Mouse (Mus musculus) liver, embryonic 13.5 days (tissue): Measurements from ENCODE around the gene Btbd9. TPM values are rescaled to one million over a fixed set of nuclear protein-coding genes. Genes with fewer than 3 reads are reported as not detected.
A peak's percentile ranks its signal among the peaks of the same experiment; 100 is the strongest.
"Not testable (repeated sequence)": the region's sequence is repeated elsewhere in the genome, so short reads cannot be mapped to it uniquely, and the experiment has no call there.

ENCODE experiments used
- ATAC-seq: fragments of 200-750 bp; cut with Nextera tagmentation; 2 replicates; pipeline ENCODE4 v1.8.0; 2017; ENCODE audit warnings: low read depth, mild to moderate bottlenecking, moderate number of reproducible peaks, moderate library complexity
- DNase-seq: peaks from one replicate; pipeline ENCODE4 v3.0.0; 2022
- H3K27ac ChIP-seq: fragments of 300-500 bp; sonication (generic); 2 replicates; pipeline ENCODE4 v1.5.1; 2015; ENCODE audit warnings: moderate library complexity, mild to moderate bottlenecking, inconsistent platforms
- H3K27me3 ChIP-seq: fragments of 300-500 bp; sonication (generic); 2 replicates; pipeline ENCODE4 v1.6.1; 2015; ENCODE audit warnings: mild to moderate bottlenecking, inconsistent platforms
- H3K36me3 ChIP-seq: fragments of 300-500 bp; sonication (generic); 2 replicates; pipeline ENCODE4 v1.6.1; 2015; ENCODE audit warnings: mild to moderate bottlenecking, inconsistent platforms
- H3K4me1 ChIP-seq: fragments of 300-500 bp; sonication (generic); replicated peaks from 2 replicates; pipeline ENCODE4 v1.6.1; 2015; ENCODE audit warnings: inconsistent platforms
- H3K4me2 ChIP-seq: fragments of 300-500 bp; sonication (generic); 2 replicates; pipeline ENCODE4 v1.6.1; 2015; ENCODE audit warnings: inconsistent platforms, mild to moderate bottlenecking, moderate library complexity
- H3K4me3 ChIP-seq: fragments of 300-500 bp; sonication (generic); replicated peaks from 2 replicates; pipeline ENCODE4 v1.5.1; 2015; ENCODE audit warnings: mild to moderate bottlenecking, inconsistent platforms
- H3K9ac ChIP-seq: fragments of 300-500 bp; sonication (generic); 2 replicates; pipeline ENCODE4 v1.6.1; 2015; ENCODE audit warnings: mild to moderate bottlenecking, inconsistent platforms
- H3K9me3 ChIP-seq: fragments of 300-500 bp; sonication (generic); replicated peaks from 2 replicates; pipeline ENCODE4 v1.6.1; 2016; ENCODE audit warnings: inconsistent platforms
- WGBS: fragments of 180-500 bp; shearing (Covaris S2); methylation state at CpG from one replicate; pipeline ENCODE4 v1.1.7; 2015; ENCODE audit not compliant: insufficient replicate concordance; 5-methylcytosine and 5-hydroxymethylcytosine counted together
- polyA plus RNA-seq: library from polyadenylated mRNA; unstranded; fragments of >200 nt; fragmentation: Nextera tagmentation; extraction: Ambion mirVana; gene quantifications from 2 replicates; pipeline ENCODE4 v1.2.1, GENCODE M21; 2015

Gene Btbd9
- 14.5 and 15.2 TPM in 2 replicates for polyA plus RNA-seq

- DNase-seq: peak; percentile 84
- Histone ChIP-seq H3K36me3 (no peaks in the 10 kb centered on the region), H3K4me1 (peaks cover 29% of the 10 kb centered on the region), H3K4me3 (peak within 1 kb of the TSS; percentile 78), H3K9ac (peak within 1 kb of the TSS; percentile 80), H3K27me3 (no peaks in the 10 kb centered on the region), H3K4me2 (peak within 1 kb of the TSS; percentile 86), H3K9me3 (no peaks in the 10 kb centered on the region), H3K27ac (peak within 1 kb of the TSS; percentile 73)
- peak; percentile 90 for ATAC-seq
- under 1% methylated on average over 78 of the region's 94 CpGs for WGBS
These were observed at the start of gene Btbd9 for GRCm38 (mm10) chr17:30575941-30576773. Btbd9 (minus strand) TSS chr17:30576488.

GRCm38 (mm10) chr17:30624132-30624531, 47.8 kb upstream of the Btbd9 start, which contains the start of gene Dnah8:
Dnah8 (plus strand) TSS chr17:30624354.
- DNase-seq, H3K27ac ChIP-seq, H3K9me3 ChIP-seq, H3K27me3 ChIP-seq, H3K4me3 ChIP-seq, H3K9ac ChIP-seq, H3K36me3 ChIP-seq, H3K4me1 ChIP-seq: not testable (repeated sequence)
- WGBS: no CpG with 5 or more reads among the region's 20 CpGs
- 0 out of 2 replicates have a peak within 1 kb of the TSS, but pooled peaks have one; percentile 28 for H3K4me2 ChIP-seq
- peak; percentile 73 for ATAC-seq

- no peak overlapping the region for H3K9ac ChIP-seq
- WGBS: 55% methylated on average over 3 of the region's 3 CpGs
These were observed 46.9 kb upstream of the Btbd9 start for GRCm38 (mm10) chr17:30623200-30623599.

GRCm38 (mm10) chr17:30621450-30621849, 45.2 kb upstream of the Btbd9 start:
- Histone ChIP-seq H3K27ac (no peak overlapping the region), H3K36me3 (no peaks in the 10 kb centered on the region), H3K9ac (no peak overlapping the region), H3K4me3 (no peak overlapping the region), H3K9me3 (no peaks in the 10 kb centered on the region), H3K4me1 (peaks cover 22% of the 10 kb centered on the region), H3K4me2 (no peak overlapping the region), H3K27me3 (no peaks in the 10 kb centered on the region)
- 61% methylated on average over 4 of the region's 4 CpGs for WGBS
- DNase-seq: no peak
- ATAC-seq: no peak

More at GRCm38 (mm10) chr17:30623200-30623599, 46.9 kb upstream of the Btbd9 start:
- H3K4me3 ChIP-seq: no peak overlapping the region
- ATAC-seq (no peak), DNase-seq (no peak)
- no peaks in the 10 kb centered on the region for H3K36me3 ChIP-seq
- no peak overlapping the region for H3K27ac ChIP-seq
- no peaks in the 10 kb centered on the region for H3K9me3 ChIP-seq
- H3K4me2 ChIP-seq: no peak overlapping the region
- H3K27me3 ChIP-seq: no peaks in the 10 kb centered on the region
- peaks cover 9% of the 10 kb centered on the region for H3K4me1 ChIP-seq

- H3K9me3 ChIP-seq: no peaks in the 10 kb centered on the region
- 38% methylated on average over 2 of the region's 2 CpGs for WGBS
- no peak overlapping the region for H3K27ac ChIP-seq
- DNase-seq (no peak), ATAC-seq (no peak)
- no peak overlapping the region for H3K4me2 ChIP-seq
- H3K27me3 ChIP-seq: no peaks in the 10 kb centered on the region
- H3K9ac ChIP-seq: no peak overlapping the region
- peaks cover 31% of the 10 kb centered on the region for H3K4me1 ChIP-seq
- no peaks in the 10 kb centered on the region for H3K36me3 ChIP-seq
- no peak overlapping the region for H3K4me3 ChIP-seq
These were observed 44.3 kb upstream of the Btbd9 start for GRCm38 (mm10) chr17:30620548-30620947.

- Histone ChIP-seq H3K4me1 (peaks cover 45% of the 10 kb centered on the region), H3K36me3 (no peaks in the 10 kb centered on the region), H3K9me3 (no peaks in the 10 kb centered on the region), H3K9ac (no peak overlapping the region), H3K27ac (no peak overlapping the region), H3K4me3 (no peak overlapping the region), H3K4me2 (no peak overlapping the region), H3K27me3 (no peaks in the 10 kb centered on the region)
- ATAC-seq (no peak), DNase-seq (no peak)
- 38% methylated on average over 2 of the region's 2 CpGs for WGBS
These were observed 42.9 kb upstream of the Btbd9 start for GRCm38 (mm10) chr17:30619153-30619552.

- H3K4me2 ChIP-seq: no peak overlapping the region
- no peaks in the 10 kb centered on the region for H3K27me3 ChIP-seq
- DNase-seq (no peak), ATAC-seq (no peak)
- 76% methylated on average over 3 of the region's 3 CpGs for WGBS
- no peaks in the 10 kb centered on the region for H3K36me3 ChIP-seq
- H3K4me1 ChIP-seq: peaks cover 53% of the 10 kb centered on the region
- H3K4me3 ChIP-seq: no peak overlapping the region
- no peak overlapping the region for H3K9ac ChIP-seq
- no peaks in the 10 kb centered on the region for H3K9me3 ChIP-seq
- no peak overlapping the region for H3K27ac ChIP-seq
These were observed 42.0 kb upstream of the Btbd9 start for GRCm38 (mm10) chr17:30618136-30618891.

GRCm38 (mm10) chr17:30616203-30616602, 39.9 kb upstream of the Btbd9 start:
- 51% methylated on average over 5 of the region's 5 CpGs for WGBS
- H3K36me3 ChIP-seq: no peaks in the 10 kb centered on the region
- no peak overlapping the region for H3K9ac ChIP-seq
- H3K4me2 ChIP-seq: peak overlapping the region; percentile 21
- DNase-seq (peak; percentile 23), ATAC-seq (peak; percentile 20)
- H3K27me3 ChIP-seq: no peaks in the 10 kb centered on the region
- no peak overlapping the region for H3K4me3 ChIP-seq
- no peaks in the 10 kb centered on the region for H3K9me3 ChIP-seq
- peaks cover 63% of the 10 kb centered on the region for H3K4me1 ChIP-seq
- peak overlapping the region; percentile 78 for H3K27ac ChIP-seq

GRCm38 (mm10) chr17:30613350-30613749, 37.1 kb upstream of the Btbd9 start:
- DNase-seq (no peak), ATAC-seq (peak; percentile 25)
- Histone ChIP-seq H3K4me2 (peak overlapping the region; percentile 61), H3K27me3 (no peaks in the 10 kb centered on the region), H3K4me1 (peaks cover 82% of the 10 kb centered on the region), H3K36me3 (peaks cover 8% of the 10 kb centered on the region; the same call in 1 of the 2 replicates), H3K4me3 (peak overlapping the region; percentile 79), H3K9me3 (no peaks in the 10 kb centered on the region), H3K27ac (peak overlapping the region; percentile 90), H3K9ac (peak overlapping the region; percentile 44)

GRCm38 (mm10) chr17:30612075-30612859, 36.0 kb upstream of the Btbd9 start:
- peaks cover 88% of the 10 kb centered on the region for H3K4me1 ChIP-seq
- H3K27ac ChIP-seq: peak overlapping the region; percentile 94
- WGBS: under 1% methylated on average over 34 of the region's 34 CpGs
- H3K36me3 ChIP-seq: peaks cover 17% of the 10 kb centered on the region
- H3K9ac ChIP-seq: peak overlapping the region; percentile 94
- H3K27me3 ChIP-seq: no peaks in the 10 kb centered on the region
- H3K9me3 ChIP-seq: no peaks in the 10 kb centered on the region
- ATAC-seq (peak; percentile 95), DNase-seq (peak; percentile 97)
- H3K4me2 ChIP-seq: peak overlapping the region; percentile 74
- peak overlapping the region; percentile 79 for H3K4me3 ChIP-seq
